Mouse (Mus musculus): Measurements from ENCODE around the gene Dcaf17.

Dcaf17 gene

GRCm38 (mm10) chr2:71121406-71121805, 66.3 kb downstream of the Dcaf17 start:
- DNase-seq (ENCODE audit: low spot score), result no peak

DNA sequence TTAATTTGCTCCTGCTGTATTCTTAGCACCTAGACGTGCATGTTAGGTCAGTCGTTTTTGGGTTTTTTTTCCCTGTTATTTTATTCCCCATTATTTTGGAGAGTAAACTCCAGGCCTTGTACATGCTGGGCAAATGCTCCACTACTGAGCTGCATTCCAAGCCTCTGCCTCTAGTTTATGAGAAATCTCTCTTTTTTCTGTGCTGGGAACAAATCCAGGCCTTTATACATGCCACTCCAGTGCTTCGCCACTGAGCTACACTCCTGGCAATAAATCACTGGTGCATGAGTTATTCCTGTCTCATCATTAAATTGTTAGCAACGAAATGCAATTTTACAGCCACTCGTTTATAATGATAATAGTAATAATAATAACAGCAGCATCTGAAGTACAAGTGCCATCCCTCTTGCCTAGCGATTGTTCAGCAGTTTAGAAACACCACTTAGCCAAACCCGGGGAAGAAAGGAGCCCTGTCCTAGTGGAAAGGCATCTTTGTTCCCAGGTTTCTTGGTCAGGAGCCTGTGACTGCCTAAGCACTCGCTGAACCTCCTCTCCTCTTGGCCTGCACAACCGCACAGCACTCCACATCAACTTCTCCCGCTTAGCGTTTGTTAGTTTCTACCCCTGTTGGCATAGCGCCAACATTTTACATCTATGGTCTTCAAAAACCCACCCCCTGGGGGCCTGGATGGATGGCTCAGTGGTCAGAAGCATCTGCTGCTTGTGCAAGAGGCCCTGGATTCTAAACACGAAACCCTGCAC, 67.3 kb downstream of the Dcaf17 start:
- DNase-seq (ENCODE audit: low spot score), result no peak

GRCm38 (mm10) chr2:71123591-71123990, 68.5 kb downstream of the Dcaf17 start:
- no peak for DNase-seq (ENCODE audit: low spot score)

- no peak for DNase-seq (ENCODE audit: low spot score)
Observed at GRCm38 (mm10) chr2:71127779-71128534, 72.8 kb downstream of the Dcaf17 start.

DNA sequence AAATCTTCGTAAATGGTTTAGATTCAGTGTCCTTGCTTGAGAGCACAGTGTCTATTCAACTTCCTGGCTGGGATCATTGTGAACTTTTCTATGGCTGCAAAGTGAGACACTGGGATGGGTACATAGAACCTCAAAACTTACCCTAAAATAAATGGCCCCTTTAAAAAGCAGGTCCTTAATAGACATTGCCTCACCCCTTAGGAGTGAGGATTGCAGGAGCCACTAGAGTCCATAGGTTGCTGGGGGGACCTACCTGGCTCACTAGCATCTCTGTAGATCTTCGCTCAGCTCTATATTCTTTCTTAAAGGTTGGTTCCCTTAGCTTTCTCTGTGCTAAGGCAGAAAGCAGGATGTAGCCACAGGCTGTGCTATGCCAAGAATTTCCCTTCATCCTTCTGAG, 75.2 kb downstream of the Dcaf17 start:
- no peak for DNase-seq (ENCODE audit: low spot score)

GRCm38 (mm10) chr2:71131866-71132496, 76.9 kb downstream of the Dcaf17 start:
- DNase-seq (ENCODE audit: low spot score), result no peak

DNA sequence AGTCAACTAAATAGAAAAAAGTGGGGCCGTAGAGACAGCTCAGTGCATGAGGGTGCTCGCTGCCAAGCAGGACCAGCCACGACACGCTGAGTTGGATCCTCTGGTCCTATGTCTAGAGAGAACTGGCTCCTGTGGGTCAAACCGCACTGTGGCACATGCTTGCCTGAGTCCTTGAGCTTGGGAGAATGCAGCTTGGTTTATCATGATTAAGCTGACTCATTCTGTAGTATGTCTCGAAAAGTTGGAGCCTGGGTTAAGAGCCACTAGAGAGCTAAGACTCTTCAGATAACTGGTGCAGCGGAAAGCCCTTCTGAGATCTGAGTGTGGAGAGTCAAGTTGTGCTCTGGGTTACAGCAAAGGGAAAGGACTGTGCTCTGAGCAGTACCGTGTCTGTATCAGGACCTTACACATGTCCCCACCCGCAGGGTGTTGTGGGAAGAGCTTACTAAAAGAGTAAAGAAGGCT, 78.9 kb downstream of the Dcaf17 start:
- no peak for DNase-seq (ENCODE audit: low spot score)

GRCm38 (mm10) chr2:71134836-71135235, 79.7 kb downstream of the Dcaf17 start:
- no peak for DNase-seq (ENCODE audit: low spot score)

GRCm38 (mm10) chr2:71140622-71141021, 85.5 kb downstream of the Dcaf17 start:
- DNase-seq (ENCODE audit: low spot score), result no peak

DNA sequence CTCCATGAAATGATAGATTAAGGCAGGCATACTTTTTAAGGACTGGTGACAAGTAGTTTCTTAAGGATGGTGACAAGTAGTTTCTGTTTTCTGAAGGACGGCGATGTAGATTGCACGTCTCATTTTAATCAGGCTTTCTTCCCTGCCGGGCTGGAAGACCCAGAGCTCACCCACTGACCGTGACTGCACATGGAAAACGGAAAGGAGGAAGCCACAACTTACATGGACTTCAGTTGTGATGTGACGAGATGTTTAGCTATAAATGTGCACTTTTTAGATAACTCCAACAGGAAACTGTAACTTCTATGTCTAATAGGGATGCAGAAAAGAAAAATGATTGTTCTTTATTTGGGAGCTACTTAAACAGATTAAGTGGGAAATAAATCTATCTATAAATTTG, 87.3 kb downstream of the Dcaf17 start:
- DNase-seq (ENCODE audit: low spot score), result no peak

- no peak for DNase-seq (ENCODE audit: low spot score)
Observed at GRCm38 (mm10) chr2:71145853-71146252, 90.7 kb downstream of the Dcaf17 start.

DNA sequence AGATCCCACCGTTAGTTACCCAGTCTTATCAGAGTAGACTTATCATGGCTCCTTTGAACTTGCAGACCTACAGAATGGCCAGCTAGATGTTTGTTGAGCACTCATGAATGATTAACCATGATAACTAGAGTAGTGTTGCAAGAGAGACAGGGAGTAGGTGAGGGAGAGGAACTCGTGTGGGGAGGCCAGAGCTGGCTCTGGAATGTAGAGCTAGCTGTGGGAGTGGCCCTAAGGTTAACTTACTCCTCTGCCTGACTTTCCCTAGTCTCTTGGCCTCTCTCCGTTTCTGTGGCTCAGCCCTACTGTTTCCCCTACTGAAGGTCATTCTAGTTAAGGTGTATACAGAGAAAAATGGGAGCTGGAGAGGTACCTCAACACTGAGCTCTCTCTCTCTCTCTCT, 91.1 kb downstream of the Dcaf17 start:
- no peak for DNase-seq (ENCODE audit: low spot score)

DNA sequence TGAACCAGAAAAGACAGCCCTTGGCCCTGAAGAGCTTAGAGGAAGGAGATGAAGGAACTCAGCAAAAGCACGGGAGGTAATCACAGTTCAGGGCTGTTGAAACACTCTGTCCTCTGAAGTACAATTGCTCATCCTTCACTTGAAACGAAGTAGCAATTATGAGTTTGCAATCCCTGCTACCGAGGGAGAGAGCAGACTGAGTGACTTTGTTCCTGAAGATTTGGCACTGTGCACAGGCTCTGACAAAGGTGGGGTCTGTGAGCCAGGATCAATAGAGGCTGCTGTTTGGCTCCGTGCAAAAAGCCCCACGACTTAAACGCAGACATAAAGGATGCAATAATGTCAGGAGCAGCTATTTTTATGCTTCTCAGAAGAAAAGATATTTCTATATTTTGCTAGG, 92.7 kb downstream of the Dcaf17 start:
- no peak for DNase-seq (ENCODE audit: low spot score)

Data from retina, embryonic 14.5 days (tissue).